Mouse (Mus musculus) neural tube, embryonic 10.5 days (tissue): ENCODE measurements around the gene Gm44973.
"Not testable (repeated sequence)": the region's sequence is repeated elsewhere in the genome, so short reads cannot be mapped to it uniquely, and the experiment has no call there.

Experiments
- DNase-seq: peaks from one replicate; pipeline ENCODE4 v3.0.0-alpha.2; 2017; ENCODE audit warnings: low spot score; ENCODE audit errors: extremely low spot score

The Gm44973 gene

GRCm38 (mm10) chr7:5051193-5052192, 36.2 kb downstream of the Gm44973 start, which contains the start of gene Zfp580:
TSS of gene Zfp580 (plus strand) at chr7:5051538.
- peak; percentile 88 for DNase-seq

GRCm38 (mm10) chr7:5052438-5052837, 37.1 kb downstream of the Gm44973 start:
- no peak for DNase-seq

- DNase-seq = no peak
These were observed 37.6 kb downstream of the Gm44973 start for GRCm38 (mm10) chr7:5052931-5053343.

GRCm38 (mm10) chr7:5053456-5054179, 38.3 kb downstream of the Gm44973 start:
- peak; percentile 53 for DNase-seq

GRCm38 (mm10) chr7:5056651-5057263, 41.5 kb downstream of the Gm44973 start:
- DNase-seq = peak; percentile 40

- no peak for DNase-seq
These were observed 42.1 kb downstream of the Gm44973 start for GRCm38 (mm10) chr7:5057381-5057780.

- DNase-seq = peak; percentile 31
These were observed 42.5 kb downstream of the Gm44973 start for GRCm38 (mm10) chr7:5057804-5058203.

- DNase-seq = no peak
These were observed 43.3 kb downstream of the Gm44973 start for GRCm38 (mm10) chr7:5058631-5059030.

- no peak for DNase-seq
These were observed 44.1 kb downstream of the Gm44973 start for GRCm38 (mm10) chr7:5059421-5059820.

GRCm38 (mm10) chr7:5060239-5060731, 45.0 kb downstream of the Gm44973 start:
- peak; percentile 81 for DNase-seq

GRCm38 (mm10) chr7:5060944-5061773, 45.9 kb downstream of the Gm44973 start:
- DNase-seq = peak; percentile 97

GRCm38 (mm10) chr7:5061774-5062359, 46.6 kb downstream of the Gm44973 start, which contains the start of gene U2af2:
TSS of gene U2af2 (plus strand) at chr7:5062143.
- peak; percentile 94 for DNase-seq

- peak; percentile 88 for DNase-seq
These were observed 47.2 kb downstream of the Gm44973 start for GRCm38 (mm10) chr7:5062360-5063001.

GRCm38 (mm10) chr7:5064886-5065285, 49.6 kb downstream of the Gm44973 start:
- DNase-seq = no peak

GRCm38 (mm10) chr7:5073586-5073985, 58.3 kb downstream of the Gm44973 start:
- DNase-seq = no peak

GRCm38 (mm10) chr7:5074984-5075383, 59.7 kb downstream of the Gm44973 start:
- no peak for DNase-seq

- no peak for DNase-seq
These were observed 61.6 kb downstream of the Gm44973 start for GRCm38 (mm10) chr7:5076931-5077330.

- DNase-seq = not testable (repeated sequence)
These were observed 64.2 kb downstream of the Gm44973 start for GRCm38 (mm10) chr7:5079365-5080009.
